Mouse (Mus musculus) midbrain, embryonic 15.5 days (tissue): ENCODE measurements around the gene 1600002K03Rik. TPM values are rescaled to one million over a fixed set of nuclear protein-coding genes. Genes with fewer than 3 reads are reported as not detected.

Experiments used
- ATAC-seq: fragments of 200-750 bp; cut with Nextera tagmentation; replicated peaks from 2 replicates; pipeline ENCODE4 v1.8.0; 2017; ENCODE audit warnings: moderate TSS enrichment
- H3K27ac ChIP-seq: fragments of 300-500 bp; sonication (generic); 2 replicates; pipeline ENCODE4 v1.5.1; 2015; ENCODE audit warnings: mild to moderate bottlenecking, inconsistent platforms
- H3K27me3 ChIP-seq: fragments of 300-500 bp; sonication (generic); replicated peaks from 2 replicates; pipeline ENCODE4 v1.6.1; 2015; ENCODE audit warnings: inconsistent platforms
- H3K36me3 ChIP-seq: fragments of 300-500 bp; sonication (generic); replicated peaks from 2 replicates; pipeline ENCODE4 v1.6.1; 2015; ENCODE audit warnings: inconsistent platforms
- H3K4me1 ChIP-seq: fragments of 300-500 bp; sonication (generic); 2 replicates; pipeline ENCODE4 v1.6.1; 2015; ENCODE audit warnings: inconsistent platforms
- H3K4me2 ChIP-seq: fragments of 300-500 bp; sonication (generic); 2 replicates; pipeline ENCODE4 v1.6.1; 2015; ENCODE audit warnings: inconsistent platforms, mild to moderate bottlenecking, moderate library complexity
- H3K4me3 ChIP-seq: fragments of 300-500 bp; sonication (generic); 2 replicates; pipeline ENCODE4 v1.5.1; 2015; ENCODE audit warnings: mild to moderate bottlenecking, inconsistent platforms
- H3K9ac ChIP-seq: fragments of 300-500 bp; sonication (generic); 2 replicates; pipeline ENCODE4 v1.6.1; 2015; ENCODE audit warnings: mild to moderate bottlenecking, inconsistent platforms
- H3K9me3 ChIP-seq: fragments of 300-500 bp; sonication (generic); 2 replicates; pipeline ENCODE4 v1.6.1; 2016; ENCODE audit warnings: inconsistent platforms
- WGBS: fragments of 180-500 bp; shearing (Covaris S2); methylation state at CpG from one replicate; pipeline ENCODE4 v1.1.7; 2015; ENCODE audit warnings: mixed read lengths; 5-methylcytosine and 5-hydroxymethylcytosine counted together
- polyA plus RNA-seq: library from polyadenylated mRNA; unstranded; fragments of >200 nt; fragmentation: Nextera tagmentation; extraction: Ambion mirVana; gene quantifications from 2 replicates; pipeline ENCODE4 v1.2.1, GENCODE M21; 2015

The 1600002K03Rik gene
- polyA plus RNA-seq, 1 experiment from 2014 or later = 13.3 TPM

DNA sequence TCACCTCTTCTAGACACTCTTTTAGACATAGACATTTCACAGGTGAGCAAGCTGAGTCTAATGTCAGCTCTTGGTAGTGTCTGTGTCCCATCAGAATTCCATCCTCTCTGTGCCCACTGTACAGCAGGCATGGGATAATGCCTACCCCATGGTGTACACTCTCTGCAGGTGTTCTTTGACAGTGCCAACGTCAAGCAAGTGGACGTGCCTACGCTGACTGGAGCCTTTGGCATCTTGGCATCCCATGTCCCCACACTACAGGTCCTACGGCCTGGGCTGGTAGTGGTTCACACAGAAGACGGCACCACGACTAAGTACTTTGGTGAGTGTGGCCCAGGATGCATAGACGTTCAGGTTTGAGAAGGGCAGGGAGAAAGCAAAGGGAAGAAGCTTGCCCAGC is 29.1 kb upstream of the 1600002K03Rik start:
- no peak for ATAC-seq
- no peaks in the 10 kb centered on the region for H3K9me3 ChIP-seq
- H3K4me3 ChIP-seq = no peak overlapping the region
- no peak overlapping the region for H3K4me2 ChIP-seq
- peaks cover 3% of the 10 kb centered on the region; the same call in 1 of the 2 replicates for H3K36me3 ChIP-seq
- no peak overlapping the region for H3K27ac ChIP-seq
- no peaks in the 10 kb centered on the region for H3K27me3 ChIP-seq
- peaks cover 62% of the 10 kb centered on the region for H3K4me1 ChIP-seq
- WGBS = 95% methylated on average over 7 of the region's 7 CpGs
- no peak overlapping the region for H3K9ac ChIP-seq

- peaks cover 62% of the 10 kb centered on the region for H3K4me1 ChIP-seq
- H3K27ac ChIP-seq = no peak overlapping the region
- no peak overlapping the region for H3K4me3 ChIP-seq
- no peaks in the 10 kb centered on the region for H3K9me3 ChIP-seq
- H3K9ac ChIP-seq = no peak overlapping the region
- 93% methylated on average over 12 of the region's 12 CpGs for WGBS
- ATAC-seq = no peak
- H3K36me3 ChIP-seq = peaks cover 3% of the 10 kb centered on the region; the same call in 1 of the 2 replicates
- H3K4me2 ChIP-seq = no peak overlapping the region
- no peaks in the 10 kb centered on the region for H3K27me3 ChIP-seq
These were observed 28.6 kb upstream of the 1600002K03Rik start for GRCm38 (mm10) chr10:80144159-80144558.

DNA sequence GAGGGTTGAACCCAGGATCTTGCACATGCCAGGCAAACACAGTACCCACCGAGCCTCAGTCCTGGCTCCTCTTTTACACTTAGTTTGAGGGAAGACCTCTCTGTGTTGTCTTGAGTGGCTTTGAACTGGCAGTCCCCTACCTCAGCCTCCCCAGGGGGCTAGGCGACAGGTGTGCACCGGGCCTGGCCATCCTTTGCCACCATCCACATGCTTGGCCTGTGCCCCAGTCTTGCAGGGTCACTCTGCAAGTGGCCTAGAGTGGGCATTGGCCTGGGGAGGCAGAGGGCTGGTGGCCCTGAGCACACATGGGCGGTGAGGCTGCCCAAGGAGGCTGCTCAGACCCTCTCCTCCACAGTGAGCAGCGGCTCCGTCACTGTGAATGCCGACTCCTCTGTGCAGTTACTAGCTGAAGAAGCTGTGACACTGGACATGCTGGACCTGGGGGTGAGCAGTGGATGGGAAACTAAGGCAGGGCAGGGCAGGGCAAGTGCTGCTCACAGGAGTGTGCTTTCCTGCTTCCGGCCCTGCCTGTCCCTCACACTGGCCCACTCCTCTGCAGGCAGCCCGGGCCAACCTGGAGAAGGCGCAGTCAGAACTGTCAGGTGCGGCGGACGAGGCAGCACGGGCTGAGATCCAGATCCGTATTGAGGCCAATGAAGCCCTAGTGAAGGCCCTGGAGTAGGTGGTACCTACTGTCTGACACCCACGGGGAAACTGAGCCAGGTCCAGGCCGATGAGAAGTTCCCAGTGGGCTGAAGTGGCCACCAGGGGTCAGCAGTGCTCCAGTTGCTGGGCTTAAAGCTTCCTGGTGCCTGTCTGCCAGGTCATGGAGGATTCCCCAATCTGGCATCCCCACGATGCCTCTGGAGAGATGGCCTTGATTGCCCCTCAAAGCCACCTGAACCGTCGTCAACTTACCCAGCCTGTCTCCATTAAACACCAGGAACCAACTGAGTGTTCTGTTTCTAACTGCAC is 27.6 kb upstream of the 1600002K03Rik start:
- peak overlapping the region; percentile 2; the same call in 1 of the 2 replicates for H3K9ac ChIP-seq
- no peaks in the 10 kb centered on the region for H3K27me3 ChIP-seq
- ATAC-seq = no peak
- peaks cover 3% of the 10 kb centered on the region; the same call in 1 of the 2 replicates for H3K36me3 ChIP-seq
- no peak overlapping the region for H3K27ac ChIP-seq
- peaks cover 56% of the 10 kb centered on the region for H3K4me1 ChIP-seq
- 0 out of 2 replicates have a peak overlapping the region, but pooled peaks have one; percentile 0 for H3K4me2 ChIP-seq
- 70% methylated on average over 20 of the region's 20 CpGs for WGBS
- H3K9me3 ChIP-seq = no peaks in the 10 kb centered on the region
- no peak overlapping the region for H3K4me3 ChIP-seq

DNA sequence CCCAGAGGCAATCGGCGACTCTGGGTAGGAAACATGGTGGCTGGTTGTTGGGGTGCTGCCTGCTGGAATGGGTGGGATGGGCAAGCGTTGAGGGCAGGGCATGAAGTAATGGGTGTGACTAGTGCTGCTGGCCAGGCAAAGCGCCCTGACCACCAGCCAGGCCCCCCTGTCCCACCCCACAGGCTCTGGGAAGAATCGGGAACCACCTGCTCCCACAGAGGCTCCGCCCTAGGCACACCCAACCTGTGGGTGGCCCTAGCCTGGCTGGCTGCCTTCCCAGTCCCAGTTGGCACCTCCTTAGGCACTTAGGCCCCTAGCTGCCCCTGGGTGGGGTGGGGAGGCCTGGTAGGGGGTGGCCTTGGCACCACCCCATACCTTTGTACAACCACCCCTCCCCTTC is 26.8 kb upstream of the 1600002K03Rik start:
- H3K27me3 ChIP-seq = no peaks in the 10 kb centered on the region
- H3K27ac ChIP-seq = no peak overlapping the region
- H3K4me2 ChIP-seq = peak overlapping the region; percentile 0; the same call in 1 of the 2 replicates
- H3K4me1 ChIP-seq = peaks cover 51% of the 10 kb centered on the region
- no peak overlapping the region for H3K4me3 ChIP-seq
- peaks cover 3% of the 10 kb centered on the region; the same call in 1 of the 2 replicates for H3K36me3 ChIP-seq
- ATAC-seq = no peak
- no peaks in the 10 kb centered on the region for H3K9me3 ChIP-seq
- H3K9ac ChIP-seq = peak overlapping the region; percentile 2; the same call in 1 of the 2 replicates
- 91% methylated on average over 6 of the region's 6 CpGs for WGBS

GRCm38 (mm10) chr10:80146568-80147011 is 26.2 kb upstream of the 1600002K03Rik start:
- Histone ChIP-seq H3K9ac (no peak overlapping the region), H3K4me1 (peaks cover 44% of the 10 kb centered on the region), H3K4me2 (no peak overlapping the region), H3K36me3 (peaks cover 3% of the 10 kb centered on the region; the same call in 1 of the 2 replicates), H3K27ac (peak overlapping the region; percentile 100; the same call in 1 of the 2 replicates), H3K27me3 (no peaks in the 10 kb centered on the region), H3K9me3 (no peaks in the 10 kb centered on the region), H3K4me3 (0 out of 2 replicates have a peak overlapping the region, but pooled peaks have one; percentile 2)
- WGBS = 86% methylated on average over 4 of the region's 4 CpGs
- ATAC-seq = no peak

- Histone ChIP-seq H3K4me2 (peak overlapping the region; percentile 67), H3K4me1 (peaks cover 46% of the 10 kb centered on the region), H3K27me3 (no peaks in the 10 kb centered on the region), H3K36me3 (peaks cover 3% of the 10 kb centered on the region; the same call in 1 of the 2 replicates), H3K9me3 (no peaks in the 10 kb centered on the region), H3K27ac (peak overlapping the region; percentile 100), H3K4me3 (peak overlapping the region; percentile 94), H3K9ac (no peak overlapping the region)
- 79% methylated on average over 5 of the region's 5 CpGs for WGBS
- ATAC-seq = no peak
These were observed 25.5 kb upstream of the 1600002K03Rik start for GRCm38 (mm10) chr10:80147146-80147718.

GRCm38 (mm10) chr10:80147719-80148601 is 24.8 kb upstream of the 1600002K03Rik start, which contains the start of gene Midn:
TSS of gene Midn (plus strand) at chr10:80148272.
- WGBS = under 1% methylated on average over 40 of the region's 42 CpGs

GRCm38 (mm10) chr10:80148610-80149290 is 24.0 kb upstream of the 1600002K03Rik start:
- WGBS = under 1% methylated on average over 57 of the region's 57 CpGs
- Histone ChIP-seq H3K9me3 (no peaks in the 10 kb centered on the region), H3K9ac (peak overlapping the region; percentile 95), H3K4me3 (peak overlapping the region; percentile 94), H3K4me2 (peak overlapping the region; percentile 67), H3K4me1 (peaks cover 49% of the 10 kb centered on the region), H3K27ac (peak overlapping the region; percentile 100), H3K27me3 (no peaks in the 10 kb centered on the region), H3K36me3 (peaks cover 12% of the 10 kb centered on the region; the same call in 1 of the 2 replicates)
- peak; percentile 57 for ATAC-seq

More at GRCm38 (mm10) chr10:80147719-80148601, 24.8 kb upstream of the 1600002K03Rik start, which contains the start of gene Midn:
- Histone ChIP-seq H3K4me3 (peak within 1 kb of the TSS; percentile 94), H3K9me3 (no peaks in the 10 kb centered on the region), H3K27me3 (no peaks in the 10 kb centered on the region), H3K27ac (peak within 1 kb of the TSS; percentile 100), H3K36me3 (peaks cover 4% of the 10 kb centered on the region; the same call in 1 of the 2 replicates), H3K4me1 (peaks cover 48% of the 10 kb centered on the region), H3K9ac (peak within 1 kb of the TSS; percentile 95), H3K4me2 (peak within 1 kb of the TSS; percentile 67)
- peak; percentile 14 for ATAC-seq

GRCm38 (mm10) chr10:80149291-80150225 is 23.2 kb upstream of the 1600002K03Rik start:
- under 1% methylated on average over 81 of the region's 88 CpGs for WGBS
- Histone ChIP-seq H3K27me3 (no peaks in the 10 kb centered on the region), H3K36me3 (peaks cover 16% of the 10 kb centered on the region), H3K4me1 (peaks cover 52% of the 10 kb centered on the region), H3K9ac (peak overlapping the region; percentile 99), H3K4me3 (peak overlapping the region; percentile 94), H3K4me2 (peak overlapping the region; percentile 67), H3K9me3 (no peaks in the 10 kb centered on the region), H3K27ac (peak overlapping the region; percentile 100)
- ATAC-seq = peak; percentile 89
